Mouse (Mus musculus): ENCODE results near the gene Rps19. TPM values are rescaled to one million over a fixed set of nuclear protein-coding genes. Genes with fewer than 3 reads are reported as not detected.
A peak's percentile ranks its signal among the peaks of the same experiment; 100 is the strongest.

Rps19 gene
- polyA plus RNA-seq, 1 experiment, result 618 TPM

GRCm38 (mm10) chr7:24903444-24903825, 19.3 kb downstream of the Rps19 start:
- Histone ChIP-seq H3K27me3 (replicated peaks; ENCODE audit: control insufficient read depth, insufficient read depth, low read length) (no peaks in the 10 kb centered on the region), H3K4me1 (ENCODE audit: control insufficient read depth, insufficient read depth, low read length) (peaks cover 5% of the 10 kb centered on the region; the same call in 1 of the 2 replicates), H3K27ac (ENCODE audit: insufficient read depth, low read depth, low read length) (peak overlapping the region; percentile 67), H3K4me3 (ENCODE audit: insufficient read depth, low read depth, low read length) (peak overlapping the region; percentile 76), H3K36me3 (ENCODE audit: control insufficient read depth, insufficient read depth, low read length) (no peaks in the 10 kb centered on the region)
- WGBS, result 14% methylated on average over 10 of the region's 10 CpGs
- TF ChIP-seq POLR2A (IDR thresholded peaks at IDR 0.05; ENCODE audit: low read depth, low read length) (no peak), CTCF (conservative IDR thresholded peaks at IDR 0.05; ENCODE audit: insufficient read depth, insufficient read length, low read depth, low read length) (no peak)
- no peak for DNase-seq

DNA sequence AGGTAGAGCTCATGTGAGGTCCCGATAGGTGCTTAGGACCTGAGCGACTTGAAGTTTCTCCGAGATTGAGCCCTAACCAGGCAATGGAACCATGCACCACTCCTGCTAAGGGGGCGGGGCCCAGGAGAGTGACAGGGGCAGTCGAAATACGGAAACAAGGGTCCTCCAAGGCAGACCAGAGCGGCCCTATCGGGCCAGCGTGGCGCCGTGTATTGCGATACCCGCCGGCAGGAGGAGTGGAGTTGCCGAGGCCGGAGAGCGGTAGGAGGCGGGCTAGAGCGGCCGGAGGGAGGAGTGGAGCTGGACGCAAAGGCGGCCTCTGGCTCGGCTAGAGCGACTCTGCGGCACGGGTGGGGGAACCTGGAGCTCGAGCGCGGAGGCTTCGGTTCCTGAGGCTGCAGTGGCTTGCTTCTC, 19.9 kb downstream of the Rps19 start:
- Histone ChIP-seq H3K27me3 (replicated peaks; ENCODE audit: control insufficient read depth, insufficient read depth, low read length) (no peaks in the 10 kb centered on the region), H3K36me3 (ENCODE audit: control insufficient read depth, insufficient read depth, low read length) (no peaks in the 10 kb centered on the region), H3K4me3 (ENCODE audit: insufficient read depth, low read depth, low read length) (peak overlapping the region; percentile 57), H3K4me1 (ENCODE audit: control insufficient read depth, insufficient read depth, low read length) (peaks cover 5% of the 10 kb centered on the region; the same call in 1 of the 2 replicates), H3K27ac (ENCODE audit: insufficient read depth, low read depth, low read length) (peak overlapping the region; percentile 22; the same call in 1 of the 2 replicates)
- TF ChIP-seq CTCF (conservative IDR thresholded peaks at IDR 0.05; ENCODE audit: insufficient read depth, insufficient read length, low read depth, low read length), result no peak
- TF ChIP-seq POLR2A (IDR thresholded peaks at IDR 0.05; ENCODE audit: low read depth, low read length), result no peak
- DNase-seq, result peak; percentile 99
- WGBS, result under 1% methylated on average over 30 of the region's 30 CpGs

DNA sequence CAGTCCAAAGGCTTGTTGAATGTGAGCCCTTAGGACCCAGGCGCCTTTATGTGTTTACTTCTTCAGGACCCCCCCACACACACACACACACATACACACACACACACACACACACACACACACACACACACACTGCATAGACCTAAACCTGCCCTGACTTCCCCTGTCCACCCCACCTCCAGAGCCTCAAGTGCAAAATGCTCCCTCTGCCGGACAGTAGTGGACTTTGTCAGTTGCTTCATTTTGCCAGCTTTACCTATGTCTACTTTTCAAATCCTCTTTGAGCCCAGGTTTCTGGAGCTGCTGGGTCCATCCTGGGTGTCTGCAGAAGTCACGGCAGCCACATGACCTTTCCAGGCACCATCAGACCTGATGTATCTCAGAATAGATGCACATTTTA, 20.8 kb downstream of the Rps19 start:
- Histone ChIP-seq H3K27ac (ENCODE audit: insufficient read depth, low read depth, low read length) (no peak overlapping the region), H3K4me3 (ENCODE audit: insufficient read depth, low read depth, low read length) (peak overlapping the region; percentile 57), H3K36me3 (ENCODE audit: control insufficient read depth, insufficient read depth, low read length) (no peaks in the 10 kb centered on the region), H3K4me1 (ENCODE audit: control insufficient read depth, insufficient read depth, low read length) (peaks cover 5% of the 10 kb centered on the region; the same call in 1 of the 2 replicates), H3K27me3 (replicated peaks; ENCODE audit: control insufficient read depth, insufficient read depth, low read length) (no peaks in the 10 kb centered on the region)
- 7% methylated on average over 3 of the region's 3 CpGs for WGBS
- DNase-seq, result peak; percentile 78
- TF ChIP-seq POLR2A (IDR thresholded peaks at IDR 0.05; ENCODE audit: low read depth, low read length), result no peak
- peak; percentile 75 for TF ChIP-seq CTCF (conservative IDR thresholded peaks at IDR 0.05; ENCODE audit: insufficient read depth, insufficient read length, low read depth, low read length)

DNA sequence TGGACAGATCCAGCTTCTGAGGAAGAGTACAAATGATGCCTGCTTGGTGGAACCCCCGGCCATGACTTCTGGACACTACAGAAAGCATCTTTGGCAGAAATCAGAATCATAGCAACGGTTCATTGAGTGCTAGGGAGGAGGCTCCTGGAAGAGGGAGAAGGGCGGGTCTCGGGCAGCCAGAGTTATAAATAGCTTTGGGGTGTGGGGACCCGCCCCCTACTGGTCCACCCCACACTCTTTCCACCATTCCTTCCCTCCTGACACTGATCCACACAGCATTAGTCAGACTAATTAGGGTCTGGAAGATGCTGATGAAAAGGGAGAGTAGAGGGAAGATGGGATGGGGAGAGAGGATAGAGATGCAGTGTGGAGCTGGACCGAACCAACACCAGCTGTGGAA, 22.4 kb downstream of the Rps19 start:
- Histone ChIP-seq H3K4me1 (ENCODE audit: control insufficient read depth, insufficient read depth, low read length) (peaks cover 5% of the 10 kb centered on the region; the same call in 1 of the 2 replicates), H3K27ac (ENCODE audit: insufficient read depth, low read depth, low read length) (no peak overlapping the region), H3K4me3 (ENCODE audit: insufficient read depth, low read depth, low read length) (no peak overlapping the region), H3K27me3 (replicated peaks; ENCODE audit: control insufficient read depth, insufficient read depth, low read length) (no peaks in the 10 kb centered on the region), H3K36me3 (ENCODE audit: control insufficient read depth, insufficient read depth, low read length) (no peaks in the 10 kb centered on the region)
- 35% methylated on average over 6 of the region's 6 CpGs for WGBS
- TF ChIP-seq CTCF (conservative IDR thresholded peaks at IDR 0.05; ENCODE audit: insufficient read depth, insufficient read length, low read depth, low read length) (no peak), POLR2A (IDR thresholded peaks at IDR 0.05; ENCODE audit: low read depth, low read length) (no peak)
- no peak for DNase-seq

- no peak for DNase-seq
- H3K4me1 ChIP-seq (ENCODE audit: control insufficient read depth, insufficient read depth, low read length), result peaks cover 5% of the 10 kb centered on the region; the same call in 1 of the 2 replicates
- H3K27me3 ChIP-seq (replicated peaks; ENCODE audit: control insufficient read depth, insufficient read depth, low read length), result no peaks in the 10 kb centered on the region
- no peak overlapping the region for H3K27ac ChIP-seq (ENCODE audit: insufficient read depth, low read depth, low read length)
- no peak overlapping the region for H3K4me3 ChIP-seq (ENCODE audit: insufficient read depth, low read depth, low read length)
- 51% methylated on average over 13 of the region's 13 CpGs for WGBS
- H3K36me3 ChIP-seq (ENCODE audit: control insufficient read depth, insufficient read depth, low read length), result no peaks in the 10 kb centered on the region
- no peak for TF ChIP-seq CTCF (conservative IDR thresholded peaks at IDR 0.05; ENCODE audit: insufficient read depth, insufficient read length, low read depth, low read length)
- no peak for TF ChIP-seq POLR2A (IDR thresholded peaks at IDR 0.05; ENCODE audit: low read depth, low read length)
Measured at GRCm38 (mm10) chr7:24907211-24907748, 23.1 kb downstream of the Rps19 start.

DNA sequence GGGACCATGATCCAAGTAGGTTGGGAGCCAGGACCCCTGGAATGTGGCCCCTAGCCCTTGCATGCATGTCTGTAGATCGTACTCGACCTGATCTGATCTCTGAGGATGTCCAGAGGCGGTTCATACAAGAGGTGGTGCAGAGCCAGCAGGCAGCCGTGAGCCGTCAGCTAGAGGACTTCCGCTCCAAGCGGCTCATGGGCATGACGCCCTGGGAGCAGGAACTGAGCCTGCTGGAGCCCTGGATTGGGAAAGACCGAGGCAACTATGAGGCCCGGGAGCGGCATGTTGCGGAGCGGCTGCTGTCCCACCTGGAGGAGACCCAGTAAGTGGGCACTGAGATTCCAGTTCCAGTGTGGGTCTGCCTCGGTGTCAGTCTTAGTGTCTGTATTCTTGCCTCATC, 28.3 kb downstream of the Rps19 start:
- H3K27me3 ChIP-seq (replicated peaks; ENCODE audit: control insufficient read depth, insufficient read depth, low read length), result no peaks in the 10 kb centered on the region
- no peak for DNase-seq
- H3K4me3 ChIP-seq (ENCODE audit: insufficient read depth, low read depth, low read length), result no peak overlapping the region
- H3K36me3 ChIP-seq (ENCODE audit: control insufficient read depth, insufficient read depth, low read length), result peaks cover 2% of the 10 kb centered on the region
- no peak for TF ChIP-seq POLR2A (IDR thresholded peaks at IDR 0.05; ENCODE audit: low read depth, low read length)
- TF ChIP-seq CTCF (conservative IDR thresholded peaks at IDR 0.05; ENCODE audit: insufficient read depth, insufficient read length, low read depth, low read length), result no peak
- no peak overlapping the region for H3K27ac ChIP-seq (ENCODE audit: insufficient read depth, low read depth, low read length)
- no peaks in the 10 kb centered on the region for H3K4me1 ChIP-seq (ENCODE audit: control insufficient read depth, insufficient read depth, low read length)
- WGBS, result 92% methylated on average over 14 of the region's 14 CpGs

- H3K4me1 ChIP-seq (ENCODE audit: control insufficient read depth, insufficient read depth, low read length), result no peaks in the 10 kb centered on the region
- no peak for DNase-seq
- H3K27ac ChIP-seq (ENCODE audit: insufficient read depth, low read depth, low read length), result no peak overlapping the region
- WGBS, result 86% methylated on average over 20 of the region's 20 CpGs
- H3K4me3 ChIP-seq (ENCODE audit: insufficient read depth, low read depth, low read length), result no peak overlapping the region
- no peaks in the 10 kb centered on the region for H3K27me3 ChIP-seq (replicated peaks; ENCODE audit: control insufficient read depth, insufficient read depth, low read length)
- no peak for TF ChIP-seq CTCF (conservative IDR thresholded peaks at IDR 0.05; ENCODE audit: insufficient read depth, insufficient read length, low read depth, low read length)
- no peak for TF ChIP-seq POLR2A (IDR thresholded peaks at IDR 0.05; ENCODE audit: low read depth, low read length)
- peaks cover 4% of the 10 kb centered on the region for H3K36me3 ChIP-seq (ENCODE audit: control insufficient read depth, insufficient read depth, low read length)
Measured at GRCm38 (mm10) chr7:24918763-24919323, 34.7 kb downstream of the Rps19 start.

Data from kidney, adult 2 months (tissue).